Mouse (Mus musculus) heart, embryonic 12.5 days (tissue): ENCODE measurements around the gene Cpeb3. TPM values are rescaled to one million over a fixed set of nuclear protein-coding genes. Genes with fewer than 3 reads are reported as not detected.
A peak's percentile ranks its signal among the peaks of the same experiment; 100 is the strongest.

Experiments used
- ATAC-seq: fragments of 200-750 bp; cut with Nextera tagmentation; 2 replicates; pipeline ENCODE4 v1.8.0; 2017; ENCODE audit warnings: moderate TSS enrichment, moderate library complexity; ENCODE audit not compliant: insufficient number of reproducible peaks, low FRiP score
- H3K27ac ChIP-seq: fragments of 300-500 bp; sonication (generic); 2 replicates; pipeline ENCODE4 v1.5.1; 2016; ENCODE audit warnings: mild to moderate bottlenecking, moderate library complexity; ENCODE audit not compliant: poor library complexity, severe bottlenecking
- H3K27me3 ChIP-seq: fragments of 300-500 bp; sonication (generic); replicated peaks from 2 replicates; pipeline ENCODE4 v1.6.1; 2016; ENCODE audit warnings: mild to moderate bottlenecking, moderate library complexity
- H3K36me3 ChIP-seq: fragments of 300-500 bp; sonication (generic); 2 replicates; pipeline ENCODE4 v1.6.1; 2016; ENCODE audit warnings: mild to moderate bottlenecking, moderate library complexity
- H3K4me1 ChIP-seq: fragments of 300-500 bp; sonication (generic); replicated peaks from 2 replicates; pipeline ENCODE4 v1.6.1; 2016; ENCODE audit warnings: mild to moderate bottlenecking
- H3K4me2 ChIP-seq: fragments of 300-500 bp; sonication (generic); 2 replicates; pipeline ENCODE4 v1.6.1; 2016; ENCODE audit warnings: mild to moderate bottlenecking, moderate library complexity
- H3K4me3 ChIP-seq: fragments of 300-500 bp; sonication (generic); 2 replicates; pipeline ENCODE4 v1.5.1; 2016; ENCODE audit warnings: mild to moderate bottlenecking
- H3K9ac ChIP-seq: fragments of 300-500 bp; sonication (generic); 2 replicates; pipeline ENCODE4 v1.6.1; 2016; ENCODE audit warnings: mild to moderate bottlenecking, moderate library complexity
- H3K9me3 ChIP-seq: fragments of 300-500 bp; sonication (generic); replicated peaks from 2 replicates; pipeline ENCODE4 v1.6.1; 2016; ENCODE audit warnings: mild to moderate bottlenecking, moderate library complexity
- WGBS: fragments of 180-500 bp; shearing (Covaris S2); methylation state at CpG from one replicate; pipeline ENCODE4 v1.1.7; 2016; 5-methylcytosine and 5-hydroxymethylcytosine counted together
- polyA plus RNA-seq: library from polyadenylated mRNA; unstranded; fragments of >200 nt; fragmentation: Nextera tagmentation; extraction: Ambion mirVana; gene quantifications from 2 replicates; pipeline ENCODE4 v1.2.1, GENCODE M21; 2016

The Cpeb3 gene
- polyA plus RNA-seq, 1 experiment from 2014 or later, result 6.8 TPM

DNA sequence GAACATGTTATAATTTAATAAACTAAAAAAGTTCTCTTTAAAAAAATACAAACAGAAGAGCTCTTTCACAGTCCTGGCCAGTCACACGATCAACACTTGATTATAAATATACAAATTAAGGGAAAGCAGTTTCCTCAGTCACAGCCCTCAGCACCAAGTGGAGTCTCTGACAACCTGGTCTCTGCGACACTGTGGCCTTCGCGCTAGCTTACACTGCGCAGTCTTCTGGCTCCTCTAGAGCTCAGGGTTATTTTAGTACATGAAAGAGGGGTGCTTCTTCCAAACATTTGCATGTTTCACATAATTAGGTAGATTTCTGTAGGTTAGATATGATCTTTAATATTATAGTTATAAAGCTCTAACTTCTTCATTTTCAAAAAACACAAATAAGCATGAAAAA is 186.3 kb downstream of the Cpeb3 start:
- Histone ChIP-seq H3K27me3 (no peaks in the 10 kb centered on the region), H3K4me1 (peaks cover 34% of the 10 kb centered on the region), H3K4me2 (no peak overlapping the region), H3K27ac (no peak overlapping the region), H3K36me3 (peaks cover 8% of the 10 kb centered on the region), H3K4me3 (no peak overlapping the region), H3K9ac (no peak overlapping the region), H3K9me3 (no peaks in the 10 kb centered on the region; the same call in 1 of the 2 replicates)
- WGBS, result 89% methylated on average over 5 of the region's 5 CpGs
- no peak for ATAC-seq

DNA sequence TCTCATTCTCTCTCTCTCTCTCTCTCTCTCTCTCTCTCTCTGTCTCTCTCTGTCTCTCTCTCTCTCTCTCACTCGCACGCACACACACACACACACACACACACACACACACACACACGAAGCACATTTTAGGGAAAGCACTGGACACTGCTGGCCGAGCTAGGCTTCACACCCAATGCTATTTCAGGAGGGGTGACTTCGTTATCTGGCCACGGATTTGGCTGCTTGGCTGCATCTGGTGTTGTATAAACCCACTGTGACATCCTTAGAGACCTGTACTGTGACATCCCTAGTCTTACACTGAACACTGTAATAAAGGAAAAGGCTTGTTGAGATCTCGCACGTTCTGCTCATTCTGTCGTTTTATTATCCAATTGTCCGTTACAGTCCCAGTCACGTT is 187.4 kb downstream of the Cpeb3 start:
- Histone ChIP-seq H3K9me3 (no peaks in the 10 kb centered on the region; the same call in 1 of the 2 replicates), H3K4me1 (peaks cover 22% of the 10 kb centered on the region), H3K27me3 (no peaks in the 10 kb centered on the region), H3K36me3 (peaks cover 8% of the 10 kb centered on the region), H3K4me3 (no peak overlapping the region), H3K4me2 (no peak overlapping the region), H3K9ac (no peak overlapping the region), H3K27ac (peak overlapping the region; percentile 31; the same call in 1 of the 2 replicates)
- WGBS, result 65% methylated on average over 11 of the region's 11 CpGs
- no peak for ATAC-seq

- Histone ChIP-seq H3K27me3 (no peaks in the 10 kb centered on the region), H3K4me3 (no peak overlapping the region), H3K4me2 (no peak overlapping the region), H3K9me3 (no peaks in the 10 kb centered on the region; the same call in 1 of the 2 replicates), H3K9ac (no peak overlapping the region), H3K4me1 (peaks cover 18% of the 10 kb centered on the region), H3K27ac (peak overlapping the region; percentile 31), H3K36me3 (peaks cover 8% of the 10 kb centered on the region)
- ATAC-seq, result no peak
- WGBS, result 51% methylated on average over 5 of the region's 5 CpGs
Observed at GRCm38 (mm10) chr19:37020531-37020930, 187.9 kb downstream of the Cpeb3 start.

- peak overlapping the region; percentile 69 for H3K4me2 ChIP-seq
- peaks cover 17% of the 10 kb centered on the region for H3K4me1 ChIP-seq
- peaks cover 12% of the 10 kb centered on the region for H3K36me3 ChIP-seq
- no peaks in the 10 kb centered on the region; the same call in 1 of the 2 replicates for H3K9me3 ChIP-seq
- no peak overlapping the region for H3K9ac ChIP-seq
- ATAC-seq, result no peak
- H3K27me3 ChIP-seq, result no peaks in the 10 kb centered on the region
- WGBS, result 59% methylated on average over 5 of the region's 5 CpGs
- H3K4me3 ChIP-seq, result peak overlapping the region; percentile 47
- H3K27ac ChIP-seq, result no peak overlapping the region
Observed at GRCm38 (mm10) chr19:37018931-37019330, 189.5 kb downstream of the Cpeb3 start.

DNA sequence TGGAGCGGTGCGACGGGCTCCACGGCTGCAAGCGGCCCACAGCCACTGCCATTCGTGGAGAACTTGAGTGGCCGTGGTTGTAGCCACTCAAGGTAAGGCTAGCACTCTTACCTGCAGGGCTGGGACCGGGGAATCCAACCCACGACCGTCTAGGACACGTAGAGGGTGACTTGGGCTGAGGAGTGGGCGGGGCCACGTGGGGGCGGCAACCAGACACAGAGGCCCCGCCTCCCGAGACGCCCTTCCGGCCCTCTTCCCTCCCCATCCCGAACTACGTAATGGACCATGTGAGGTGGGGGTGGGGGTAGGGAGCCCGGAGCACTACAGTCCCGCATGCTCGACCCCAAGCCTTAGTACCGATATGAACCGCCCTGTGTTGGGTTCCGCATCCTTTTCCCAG is 190.0 kb downstream of the Cpeb3 start:
- Histone ChIP-seq H3K9ac (peak overlapping the region; percentile 26; the same call in 1 of the 2 replicates), H3K4me2 (peak overlapping the region; percentile 69), H3K27ac (no peak overlapping the region), H3K4me1 (peaks cover 17% of the 10 kb centered on the region), H3K27me3 (no peaks in the 10 kb centered on the region), H3K36me3 (peaks cover 17% of the 10 kb centered on the region), H3K4me3 (peak overlapping the region; percentile 47), H3K9me3 (no peaks in the 10 kb centered on the region; the same call in 1 of the 2 replicates)
- peak; percentile 89 for ATAC-seq
- WGBS, result 3% methylated on average over 26 of the region's 26 CpGs

DNA sequence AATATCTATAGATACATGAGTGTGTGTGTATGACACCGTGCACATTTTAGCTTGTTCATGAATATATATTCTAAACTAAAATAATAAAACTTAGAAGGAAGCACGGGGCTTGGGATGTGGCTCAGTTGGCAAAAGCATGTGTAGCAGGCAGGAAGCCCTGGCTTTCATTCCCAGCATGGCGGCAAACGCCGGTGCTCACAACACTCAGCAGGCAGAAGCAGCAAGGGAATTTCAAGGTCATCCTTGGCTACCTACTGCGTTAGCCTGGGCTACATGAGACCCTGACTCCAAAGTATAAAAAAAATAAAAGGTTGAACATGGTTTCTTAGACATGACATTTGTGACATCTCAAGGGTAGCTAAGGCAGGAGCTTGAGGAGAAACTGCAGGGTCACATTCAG is 191.5 kb downstream of the Cpeb3 start:
- Histone ChIP-seq H3K4me2 (no peak overlapping the region), H3K4me1 (peaks cover 17% of the 10 kb centered on the region), H3K27ac (no peak overlapping the region), H3K36me3 (peaks cover 30% of the 10 kb centered on the region), H3K4me3 (no peak overlapping the region), H3K9me3 (no peaks in the 10 kb centered on the region; the same call in 1 of the 2 replicates), H3K27me3 (no peaks in the 10 kb centered on the region), H3K9ac (no peak overlapping the region)
- ATAC-seq, result no peak
- WGBS, result 95% methylated on average over 6 of the region's 6 CpGs

DNA sequence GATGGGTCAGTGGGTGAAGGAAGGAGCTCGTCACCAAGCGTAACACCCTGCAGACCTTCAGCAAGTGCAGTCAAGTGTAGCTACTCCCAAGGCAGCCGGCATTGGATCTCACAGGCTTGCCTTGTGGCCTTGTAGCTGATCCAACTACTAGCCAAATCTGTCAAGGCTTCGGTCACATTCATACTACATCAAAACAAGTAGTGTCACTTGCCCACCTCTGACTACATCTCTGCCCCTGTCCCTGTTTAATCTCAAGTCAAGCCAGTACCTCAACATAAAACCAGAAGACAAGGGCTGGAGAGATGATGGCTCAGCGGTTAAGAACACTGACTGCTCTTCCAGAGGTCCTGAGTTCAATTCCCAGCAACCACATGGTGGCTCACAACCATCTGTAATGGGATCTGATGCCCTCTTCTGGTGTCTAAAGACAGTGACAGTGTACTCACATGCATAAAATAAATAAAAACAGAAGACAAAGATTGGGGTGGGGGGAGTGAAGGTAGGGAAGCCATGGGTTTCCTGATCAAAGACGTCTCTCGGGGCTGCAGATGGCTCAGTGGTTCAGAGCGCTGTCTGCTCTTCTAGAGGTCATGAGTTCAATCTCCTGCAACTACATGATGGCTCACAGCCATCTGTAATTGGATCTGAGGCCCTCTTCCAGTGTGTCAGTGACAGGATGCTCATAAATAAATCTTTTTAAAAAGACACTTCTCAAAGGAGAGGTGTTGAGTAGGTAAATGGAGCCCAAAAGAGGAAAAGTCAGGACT is 194.0 kb downstream of the Cpeb3 start:
- no peaks in the 10 kb centered on the region; the same call in 1 of the 2 replicates for H3K9me3 ChIP-seq
- WGBS, result 89% methylated on average over 8 of the region's 8 CpGs
- H3K27me3 ChIP-seq, result no peaks in the 10 kb centered on the region
- H3K4me1 ChIP-seq, result peaks cover 7% of the 10 kb centered on the region
- no peak overlapping the region for H3K4me3 ChIP-seq
- H3K4me2 ChIP-seq, result no peak overlapping the region
- peaks cover 53% of the 10 kb centered on the region for H3K36me3 ChIP-seq
- H3K9ac ChIP-seq, result no peak overlapping the region
- no peak overlapping the region for H3K27ac ChIP-seq
- no peak for ATAC-seq

GRCm38 (mm10) chr19:37013461-37013860 is 194.9 kb downstream of the Cpeb3 start:
- WGBS, result 94% methylated on average over 6 of the region's 6 CpGs
- Histone ChIP-seq H3K9ac (no peak overlapping the region), H3K4me3 (no peak overlapping the region), H3K4me2 (no peak overlapping the region), H3K9me3 (no peaks in the 10 kb centered on the region; the same call in 1 of the 2 replicates), H3K36me3 (peaks cover 62% of the 10 kb centered on the region), H3K4me1 (peaks cover 4% of the 10 kb centered on the region), H3K27ac (no peak overlapping the region), H3K27me3 (no peaks in the 10 kb centered on the region)
- ATAC-seq, result no peak

DNA sequence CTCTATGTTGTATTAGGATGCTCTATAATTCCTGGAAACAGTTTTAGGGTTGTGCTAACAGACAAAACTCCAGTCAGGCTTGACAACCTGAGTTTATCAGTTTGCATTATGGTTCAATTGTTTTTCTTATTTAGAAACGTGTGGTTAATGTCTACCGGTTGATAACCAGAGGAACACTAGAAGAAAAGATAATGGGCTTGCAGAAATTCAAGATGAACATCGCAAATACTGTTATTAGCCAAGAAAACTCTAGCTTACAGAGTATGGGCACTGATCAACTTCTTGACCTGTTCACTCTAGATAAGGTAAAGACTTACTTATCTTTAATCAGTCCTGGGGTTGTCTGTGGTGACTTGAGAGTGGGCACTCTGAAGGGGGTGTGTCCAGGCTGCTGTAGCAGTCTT is 198.5 kb downstream of the Cpeb3 start:
- Histone ChIP-seq H3K27ac (no peak overlapping the region), H3K4me3 (no peak overlapping the region), H3K4me2 (no peak overlapping the region), H3K9me3 (no peaks in the 10 kb centered on the region), H3K9ac (no peak overlapping the region), H3K4me1 (no peaks in the 10 kb centered on the region), H3K27me3 (no peaks in the 10 kb centered on the region), H3K36me3 (peaks cover 89% of the 10 kb centered on the region)
- 73% methylated on average over 3 of the region's 3 CpGs for WGBS
- peak; percentile 51; the same call in 1 of the 2 replicates for ATAC-seq

- Histone ChIP-seq H3K36me3 (peaks cover 81% of the 10 kb centered on the region), H3K9ac (no peak overlapping the region), H3K4me2 (no peak overlapping the region), H3K4me1 (no peaks in the 10 kb centered on the region), H3K4me3 (no peak overlapping the region), H3K9me3 (no peaks in the 10 kb centered on the region), H3K27ac (no peak overlapping the region), H3K27me3 (no peaks in the 10 kb centered on the region)
- no peak for ATAC-seq
- 86% methylated on average over 5 of the region's 5 CpGs for WGBS
Observed at GRCm38 (mm10) chr19:37004557-37004956, 203.8 kb downstream of the Cpeb3 start.
